Mouse (Mus musculus): Measurements from ENCODE around the gene Fam32a. TPM values are rescaled to one million over a fixed set of nuclear protein-coding genes. Genes with fewer than 3 reads are reported as not detected.
A peak's percentile ranks its signal among the peaks of the same experiment; 100 is the strongest.

Gene Fam32a
- 69.3 and 75.9 TPM in 2 replicates for polyA plus RNA-seq (2015; fragmentation: Nextera tagmentation; extraction: Ambion mirVana)

DNA sequence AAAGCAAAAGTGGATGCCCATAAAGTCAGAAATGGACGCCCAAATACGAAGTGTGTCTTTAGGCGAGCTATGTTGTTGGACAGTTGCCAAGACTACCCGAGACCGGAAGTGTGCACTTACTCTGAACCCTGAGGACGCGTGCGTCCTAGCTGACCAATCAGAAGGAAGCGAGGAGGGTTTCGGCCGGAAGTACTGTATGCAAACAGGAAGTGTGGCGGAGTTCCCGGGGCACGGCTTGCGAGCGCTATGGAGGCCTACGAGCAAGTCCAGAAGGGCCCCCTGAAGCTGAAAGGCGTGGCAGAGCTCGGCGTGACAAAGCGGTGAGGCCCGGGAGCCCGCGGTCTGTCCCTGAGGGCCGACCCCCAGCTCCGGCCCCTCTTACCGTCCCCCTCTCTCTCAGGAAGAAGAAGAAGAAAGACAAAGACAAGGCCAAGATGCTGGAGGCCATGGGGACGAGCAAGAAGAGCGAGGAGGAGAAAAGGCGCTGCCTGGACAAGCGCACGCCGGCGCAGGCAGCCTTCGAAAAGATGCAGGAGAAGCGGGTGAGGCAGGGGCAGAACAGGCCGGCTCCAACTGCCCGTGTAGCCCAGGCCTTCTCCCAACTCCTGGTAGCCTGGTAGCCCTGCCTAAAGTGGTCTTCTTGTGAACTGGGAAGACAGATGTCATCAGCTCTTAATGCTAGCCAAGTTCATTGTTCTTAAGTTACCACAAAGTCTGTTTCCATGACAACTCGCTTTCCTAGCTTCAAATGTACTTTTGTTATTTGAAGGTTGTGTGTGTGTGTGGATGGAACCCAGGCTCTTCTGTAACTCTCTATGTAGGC lies at the start of gene Fam32a:
Gene Fam32a (plus strand): TSS at position 190 of the 823 bp plus-strand sequence.
- DNase-seq (ENCODE audit: low spot score) = peak; percentile 96

- peak; percentile 69 for DNase-seq (ENCODE audit: low spot score)
Measured at GRCm38 (mm10) chr8:72177346-72177925, 42.1 kb upstream of the Fam32a start.

- DNase-seq (ENCODE audit: low spot score) = no peak
Measured at GRCm38 (mm10) chr8:72183554-72184202, 35.9 kb upstream of the Fam32a start.

- no peak for DNase-seq (ENCODE audit: low spot score)
Measured at GRCm38 (mm10) chr8:72187793-72188331, 31.7 kb upstream of the Fam32a start.

GRCm38 (mm10) chr8:72189417-72190214 lies 29.9 kb upstream of the Fam32a start, which contains the start of gene Hsh2d:
Gene Hsh2d (plus strand): TSS chr8:72189638.
- peak; percentile 78 for DNase-seq (ENCODE audit: low spot score)

DNA sequence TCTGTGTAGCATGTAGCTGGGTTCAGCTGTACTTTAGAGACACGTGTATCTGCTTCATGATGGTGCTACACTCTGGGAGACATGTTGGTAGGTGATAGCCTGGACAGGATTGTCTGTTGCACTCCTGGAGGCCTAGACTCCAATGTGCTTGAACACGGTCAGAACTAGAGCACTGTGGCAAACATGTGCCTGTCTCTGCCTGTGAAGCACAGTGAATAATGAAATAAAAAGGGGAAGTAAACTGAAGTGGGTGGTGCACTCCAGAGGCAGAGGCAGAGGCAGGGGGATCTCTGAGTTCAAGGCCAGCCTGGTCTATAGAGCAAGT lies 29.4 kb upstream of the Fam32a start:
- DNase-seq (ENCODE audit: low spot score) = no peak

GRCm38 (mm10) chr8:72192065-72192464 lies 27.5 kb upstream of the Fam32a start:
- no peak for DNase-seq (ENCODE audit: low spot score)

DNA sequence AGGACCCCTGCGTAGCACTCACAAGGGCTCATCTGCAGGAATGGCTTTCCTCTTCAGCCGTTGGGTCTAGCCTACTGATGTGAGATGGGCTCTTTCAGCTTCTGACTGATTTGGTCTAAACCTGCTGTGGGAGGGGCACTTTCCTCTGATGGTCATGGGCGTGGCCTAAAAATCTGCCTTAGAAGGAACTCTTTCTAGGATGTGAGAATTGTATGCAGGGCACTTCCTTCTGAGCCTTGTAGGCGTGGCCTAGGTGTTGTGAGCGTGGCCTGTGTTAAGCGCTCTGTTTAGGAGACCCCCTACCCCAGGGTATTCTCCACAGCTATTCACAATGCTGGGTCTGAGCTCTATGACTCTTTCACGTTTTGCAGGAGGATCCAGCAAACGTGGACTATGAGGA lies 21.5 kb upstream of the Fam32a start:
- no peak for DNase-seq (ENCODE audit: low spot score)

DNA sequence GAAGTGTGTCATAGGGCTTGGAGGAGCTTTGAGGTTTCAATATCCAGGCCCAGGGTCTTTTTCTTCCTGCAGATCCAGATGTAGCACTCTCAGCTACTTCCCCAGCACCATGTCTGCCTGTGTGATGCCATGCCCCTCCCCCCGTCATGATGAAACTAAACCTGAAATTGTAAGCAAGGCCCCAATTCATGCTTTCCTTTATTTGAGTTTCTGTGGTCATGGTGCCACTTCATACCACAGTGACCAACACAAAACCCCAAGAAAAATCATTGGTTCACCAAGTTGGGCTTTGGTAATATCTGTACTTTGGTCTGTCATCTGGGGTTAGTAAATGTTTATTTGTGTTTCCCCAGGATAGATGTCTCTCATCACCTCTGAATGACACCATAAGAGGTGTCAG lies 10.9 kb upstream of the Fam32a start:
- DNase-seq (ENCODE audit: low spot score) = no peak

GRCm38 (mm10) chr8:72210222-72210621 lies 9.3 kb upstream of the Fam32a start:
- DNase-seq (ENCODE audit: low spot score) = no peak

- DNase-seq (ENCODE audit: low spot score) = no peak
Measured at GRCm38 (mm10) chr8:72210710-72211109, 8.8 kb upstream of the Fam32a start.

DNA sequence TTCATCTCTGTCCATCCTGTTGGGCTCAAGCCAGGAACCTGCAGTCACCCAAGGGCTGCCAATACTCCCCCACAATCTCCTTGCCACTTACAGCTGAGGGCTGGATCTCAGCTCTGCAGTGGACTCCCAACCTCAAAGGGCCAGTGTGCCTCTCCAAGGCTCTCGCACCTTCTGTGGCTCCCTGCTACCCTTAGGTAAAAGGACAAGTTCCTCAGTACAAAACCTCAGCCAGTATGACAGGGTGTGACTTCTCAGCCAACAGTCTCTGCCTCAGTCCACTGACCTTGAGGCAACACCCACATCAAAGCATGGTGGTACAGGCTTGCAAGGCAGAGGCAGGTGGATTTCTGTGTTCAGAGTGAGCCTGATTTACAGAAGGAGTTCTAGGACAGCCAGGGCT lies 7.7 kb upstream of the Fam32a start:
- DNase-seq (ENCODE audit: low spot score) = no peak

GRCm38 (mm10) chr8:72212751-72213150 lies 6.8 kb upstream of the Fam32a start, which contains the start of gene Cib3:
Gene Cib3 (minus strand): TSS chr8:72212837.
- DNase-seq (ENCODE audit: low spot score) = no peak

DNA sequence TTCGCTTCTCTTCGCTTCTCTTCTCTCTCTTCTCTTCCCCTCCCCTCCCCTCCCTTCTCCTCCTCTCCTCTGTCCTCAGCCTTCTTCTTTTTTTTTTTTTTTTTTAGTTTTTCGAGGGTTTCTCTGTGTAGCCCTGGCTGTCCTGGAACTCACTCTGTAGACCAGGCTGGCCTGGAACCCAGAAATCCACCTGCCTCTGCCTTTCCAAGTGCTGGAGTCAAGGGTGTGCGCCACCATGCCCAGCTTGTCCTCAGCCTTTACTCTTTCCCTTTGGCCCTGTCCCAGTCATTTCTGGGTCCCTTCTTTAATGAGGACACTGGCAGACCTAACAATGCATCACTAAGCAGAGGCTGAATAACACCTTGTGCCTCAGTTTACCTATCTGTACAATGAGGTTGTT lies 6.0 kb upstream of the Fam32a start, which contains the start of gene Gm11034:
Gene Gm11034 (minus strand): TSS at position 101 of the 400 bp plus-strand sequence.
- DNase-seq (ENCODE audit: low spot score) = no peak

- DNase-seq (ENCODE audit: low spot score) = no peak
Measured at GRCm38 (mm10) chr8:72215060-72215459, 4.5 kb upstream of the Fam32a start.

GRCm38 (mm10) chr8:72215871-72216270 lies 3.7 kb upstream of the Fam32a start:
- peak; percentile 47 for DNase-seq (ENCODE audit: low spot score)

- DNase-seq (ENCODE audit: low spot score) = no peak
Measured at GRCm38 (mm10) chr8:72218781-72219540, 569 bp upstream of the Fam32a start.

- no peak for DNase-seq (ENCODE audit: low spot score)
Measured at GRCm38 (mm10) chr8:72220758-72221157, 1.2 kb downstream of the Fam32a start.

DNA sequence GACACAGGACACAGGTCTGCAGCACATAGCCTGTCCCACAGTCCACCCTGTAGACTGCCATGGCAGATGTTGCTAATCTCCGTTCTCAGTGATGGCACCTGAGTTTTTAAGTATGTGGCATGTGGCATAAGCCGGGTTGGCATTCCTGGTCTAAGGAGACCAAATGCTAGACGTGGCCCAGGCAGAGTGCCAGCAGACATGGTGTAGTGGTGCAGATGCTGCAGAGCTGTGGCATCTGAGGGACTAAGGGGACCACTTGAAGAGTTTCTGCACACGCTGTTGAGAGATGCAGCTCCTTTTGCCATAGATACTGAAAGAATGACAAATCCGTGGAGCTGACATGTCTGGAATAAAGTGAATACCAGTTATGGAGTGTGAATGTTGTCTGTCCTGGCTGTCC lies 3.1 kb downstream of the Fam32a start:
- no peak for DNase-seq (ENCODE audit: low spot score)

Data from thymus, postnatal 0 days (tissue).